Mouse (Mus musculus) gastrocnemius, postnatal 25 days (tissue): Measurements from ENCODE around the gene Dtx3l. TPM values are rescaled to one million over a fixed set of nuclear protein-coding genes. Genes with fewer than 3 reads are reported as not detected.
"Not testable (repeated sequence)": the region's sequence is repeated elsewhere in the genome, so short reads cannot be mapped to it uniquely, and the experiment has no call there.

Source experiments
- DNase-seq: peaks from one replicate; pipeline ENCODE4 v3.0.0; 2022
- long read RNA-seq, 2 experiments: library from polyadenylated mRNA; stranded (forward); transcript quantifications; one replicate each; pipeline ENCODE4 v2.0.0; 2021
- total RNA-seq, 2 experiments: library from RNA; stranded (reverse); gene quantifications; 1 replicate in 1 of 2; 2 replicates in 1 of 2; pipeline ENCODE4 v1.2.3; 2021

Gene Dtx3l
- total RNA-seq: 1 to 10 TPM; 3.2 to 4.2 TPM
- long read RNA-seq, experiment 1: 0 reads
- long read RNA-seq, experiment 2, full-length matches to known transcripts: 2 of 2 reads
- long read RNA-seq, experiment 2, partial matches to known transcripts: 0 of 2 reads
- long read RNA-seq, experiment 2, other reads (novel, unspliced or antisense): 0 of 2 reads

DNA sequence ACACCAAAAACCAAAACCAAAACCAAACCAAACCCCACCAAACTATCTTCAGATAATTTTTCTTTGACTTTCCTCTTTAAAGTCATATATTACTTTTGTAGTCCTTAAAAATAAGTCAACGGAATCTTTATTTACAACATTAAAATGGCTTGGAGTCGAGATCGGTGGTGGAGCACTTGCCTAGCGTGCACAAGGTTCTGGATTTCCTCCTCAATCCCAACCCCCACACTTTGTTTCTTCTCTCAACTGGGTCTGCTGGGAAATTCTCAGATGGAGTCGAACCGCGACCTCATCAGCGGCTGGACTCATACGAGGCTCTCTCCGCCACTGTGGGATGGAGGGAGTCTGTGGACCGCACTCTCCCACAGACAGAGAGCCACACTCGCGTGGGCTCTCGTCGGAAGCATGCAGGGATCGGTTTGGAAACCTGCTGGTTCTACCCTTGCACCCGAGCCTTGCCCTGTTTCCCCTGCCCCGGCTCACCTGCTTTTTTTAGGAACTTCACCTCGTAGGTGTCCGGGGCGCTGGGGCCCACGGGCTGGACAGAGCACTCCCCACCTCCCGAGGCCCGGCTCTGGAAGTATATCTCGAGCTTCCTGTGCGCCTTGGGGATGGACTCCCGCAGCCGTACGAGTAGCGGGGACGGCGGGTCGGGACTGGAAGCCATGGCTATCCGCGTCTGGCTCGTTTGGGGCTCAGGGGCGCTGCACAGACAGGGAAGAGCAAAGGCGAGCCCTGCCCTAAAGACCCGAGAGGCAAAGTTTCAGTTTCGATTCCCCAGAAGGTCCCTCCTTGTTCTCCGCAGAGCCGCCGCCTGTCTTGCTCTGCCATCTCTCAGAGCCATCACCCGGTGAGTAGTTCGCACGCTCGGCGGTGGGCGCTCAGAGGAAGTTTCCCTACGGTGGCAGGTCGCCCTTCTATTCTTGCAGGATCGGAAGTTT, at the start of gene Dtx3l, which contains the start of gene Parp9:
Dtx3l (minus strand) TSS at position 941 of the 941 bp plus-strand sequence.
Parp9 (plus strand) TSS at position 260 of the 941 bp plus-strand sequence.
- DNase-seq: peak; percentile 53

DNA sequence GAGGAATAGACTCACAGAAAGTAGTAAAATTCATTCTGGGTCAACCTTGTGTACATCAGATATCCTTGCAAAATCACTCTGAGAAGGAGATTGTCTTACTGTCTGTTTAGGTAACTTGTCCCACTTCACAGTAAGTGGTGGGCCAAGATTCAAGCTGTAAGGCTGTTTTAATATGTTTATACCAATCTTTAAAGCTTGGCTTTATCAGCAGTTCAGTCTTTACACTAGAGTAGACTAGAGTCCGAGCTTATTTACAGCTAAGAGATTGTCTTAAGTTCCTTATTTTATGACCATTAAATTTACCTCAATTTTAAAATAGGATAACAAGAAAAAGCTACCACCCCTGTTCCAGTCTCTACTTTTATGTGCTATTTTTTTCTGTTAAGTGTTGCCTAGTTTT, 49.0 kb upstream of the Dtx3l start:
- DNase-seq: no peak

DNA sequence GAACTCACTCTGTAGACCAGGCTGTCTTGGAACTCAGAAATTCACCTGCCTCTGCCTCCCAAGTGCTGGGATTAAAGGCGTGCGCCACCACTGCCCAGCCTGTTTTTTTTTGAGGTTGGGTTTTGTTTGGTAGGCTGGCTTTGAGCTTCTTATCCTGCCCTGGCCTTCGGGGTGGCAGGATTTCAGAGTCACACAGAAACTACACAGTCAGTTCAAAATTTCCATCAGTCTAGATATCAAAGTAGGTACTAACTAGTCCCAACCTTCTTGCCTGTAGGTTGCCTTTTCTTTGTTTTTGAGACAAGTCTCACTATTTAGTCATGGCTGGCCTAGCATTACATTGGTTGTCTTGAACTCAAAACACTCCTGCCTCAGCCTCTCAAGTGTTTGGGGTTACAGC, 45.5 kb upstream of the Dtx3l start:
- no peak for DNase-seq

DNA sequence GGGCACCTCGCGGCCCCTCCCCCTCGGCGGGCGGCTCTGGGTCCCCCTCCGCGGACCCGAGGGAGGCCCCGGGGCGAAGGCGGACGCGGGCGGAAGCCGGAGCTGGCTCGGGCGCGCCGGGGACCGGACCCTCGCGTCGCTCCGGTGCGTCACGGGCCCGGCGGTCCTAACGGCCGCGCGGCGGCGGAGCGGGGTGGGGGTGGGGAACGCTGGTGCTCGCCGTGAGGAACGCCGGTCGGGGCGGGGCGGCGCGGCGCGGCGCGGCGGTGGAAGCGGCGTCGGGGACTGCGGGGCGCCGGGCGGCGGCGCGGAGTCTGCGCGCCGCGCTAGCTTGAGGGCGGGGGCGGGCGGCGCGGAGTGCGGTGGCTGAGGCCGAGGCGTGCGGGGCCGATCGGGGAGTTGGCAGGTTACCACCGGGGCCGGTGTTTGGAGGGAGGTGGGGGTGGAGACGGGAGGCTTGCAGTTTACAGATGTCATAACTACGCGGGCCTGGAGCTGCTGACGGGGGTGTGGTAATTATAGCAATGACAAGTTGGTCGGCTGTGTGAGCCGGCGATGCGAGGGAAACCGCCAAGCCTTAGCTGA, 44.7 kb upstream of the Dtx3l start:
- peak; percentile 67 for DNase-seq

GRCm38 (mm10) chr16:35982902-35983516, 44.1 kb upstream of the Dtx3l start:
- DNase-seq: peak; percentile 93

- no peak for DNase-seq
Measured at GRCm38 (mm10) chr16:35982506-35982901, 43.6 kb upstream of the Dtx3l start.

GRCm38 (mm10) chr16:35981363-35981821, 42.4 kb upstream of the Dtx3l start:
- DNase-seq: peak; percentile 97

GRCm38 (mm10) chr16:35978450-35978849, 39.5 kb upstream of the Dtx3l start, which contains the start of gene Kpna1:
Gene Kpna1, plus strand, starts transcription at chr16:35978750.
- not testable (repeated sequence) for DNase-seq

DNA sequence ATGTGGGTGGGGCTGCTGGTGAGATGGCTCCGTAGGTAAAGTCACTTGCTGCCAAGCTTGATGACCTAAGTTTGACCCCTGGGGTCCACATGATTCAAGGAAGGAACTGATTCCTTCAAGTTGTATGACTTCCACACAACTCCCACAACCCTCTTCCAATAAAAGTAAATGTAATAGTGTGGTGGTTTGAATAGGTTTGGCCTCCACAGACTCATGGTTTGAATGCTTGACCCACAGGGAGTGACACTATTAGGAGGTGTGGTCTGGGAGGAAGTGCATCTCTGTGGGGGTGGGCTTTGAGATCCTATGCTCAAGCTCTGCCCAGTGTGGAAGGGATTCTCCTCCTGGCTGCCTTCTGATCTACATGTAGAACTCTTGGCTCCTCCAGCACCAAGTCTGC, 35.1 kb upstream of the Dtx3l start:
- no peak for DNase-seq

- no peak for DNase-seq
Measured at GRCm38 (mm10) chr16:35968149-35968548, 29.2 kb upstream of the Dtx3l start.

DNA sequence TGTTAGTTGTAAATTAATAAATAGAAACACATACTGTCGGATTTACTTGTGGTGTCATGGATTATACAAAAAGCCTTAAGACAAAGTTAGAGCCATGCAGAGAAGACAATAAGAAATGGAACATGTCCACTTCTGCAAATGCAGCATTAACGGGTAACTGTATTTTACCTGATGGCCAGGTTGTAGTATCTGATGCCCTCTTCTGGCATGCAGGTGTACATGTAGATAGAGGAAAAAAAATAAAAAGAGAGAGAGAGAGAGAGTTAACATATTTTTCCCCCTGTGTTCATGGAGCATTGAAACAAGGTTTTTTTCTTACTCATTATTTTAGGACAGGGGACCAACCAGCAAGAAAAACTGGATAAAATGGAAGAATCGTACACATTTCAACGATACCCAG, 28.4 kb upstream of the Dtx3l start:
- DNase-seq: no peak

- no peak for DNase-seq
Measured at GRCm38 (mm10) chr16:35966411-35967115, 27.6 kb upstream of the Dtx3l start.

DNA sequence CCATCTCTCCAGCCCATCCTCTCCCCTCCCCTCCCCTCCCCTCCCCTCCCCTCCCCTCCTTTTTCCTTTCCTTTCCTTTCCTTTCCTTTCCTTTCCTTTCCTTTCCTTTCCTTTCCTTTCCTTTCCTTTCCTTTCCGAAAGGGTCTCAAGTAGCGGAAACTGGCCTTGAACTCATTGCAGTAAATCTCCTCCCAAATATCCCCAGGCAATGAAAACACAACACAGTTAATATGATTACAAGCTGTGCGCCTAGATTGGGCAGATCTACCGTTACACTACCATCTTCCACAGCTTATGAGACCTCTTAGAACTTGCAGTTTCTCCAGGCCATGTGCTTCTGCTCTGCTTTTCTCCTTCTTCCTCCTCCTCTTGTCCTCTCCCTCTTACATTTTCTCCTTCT, 27.0 kb upstream of the Dtx3l start:
- not testable (repeated sequence) for DNase-seq

DNA sequence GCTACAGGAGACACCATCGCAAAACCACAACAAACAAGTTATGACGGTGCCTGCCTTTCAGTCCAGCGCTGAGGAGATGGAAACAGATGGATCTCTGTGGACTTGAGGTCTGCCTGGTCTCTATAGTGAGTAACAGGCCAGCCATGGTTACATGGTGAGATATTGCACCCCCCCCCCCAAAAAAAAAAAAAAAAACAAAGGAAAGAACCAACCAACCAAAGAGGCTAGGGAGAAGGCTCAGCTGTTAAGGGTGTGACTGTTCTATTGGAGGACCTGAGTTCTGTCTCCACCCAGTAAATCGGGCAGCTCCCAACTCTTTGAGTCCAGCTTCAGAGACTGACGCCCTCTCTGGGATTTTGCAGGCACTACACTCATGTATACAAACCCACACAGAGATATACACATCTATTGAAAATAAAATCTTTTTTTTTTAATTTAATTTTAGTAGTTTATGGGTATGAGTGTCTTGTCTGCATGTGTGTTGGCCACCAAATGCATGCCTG, 13.7 kb upstream of the Dtx3l start:
- DNase-seq: no peak

GRCm38 (mm10) chr16:35951216-35951615, 12.3 kb upstream of the Dtx3l start:
- DNase-seq: no peak

GRCm38 (mm10) chr16:35949264-35949663, 10.3 kb upstream of the Dtx3l start:
- DNase-seq: peak; percentile 16

DNA sequence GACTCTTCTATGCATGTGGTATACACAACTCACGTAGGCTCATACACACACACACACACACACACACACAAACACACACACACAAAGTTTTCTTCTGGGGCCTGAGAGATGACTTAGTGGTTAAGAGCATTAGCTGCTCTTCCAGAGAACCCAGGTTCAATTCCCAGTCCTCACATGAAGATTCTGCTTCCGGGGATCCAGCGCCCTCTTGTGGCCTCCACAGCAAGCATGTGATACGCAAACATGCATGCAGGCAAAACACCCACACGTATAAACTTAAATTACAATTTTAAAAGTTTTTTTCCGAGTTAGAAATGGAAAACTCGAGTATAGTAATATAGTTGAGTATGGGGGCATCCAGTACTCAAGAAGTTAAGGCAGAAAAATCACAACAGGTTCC, 2.4 kb upstream of the Dtx3l start:
- DNase-seq: no peak

GRCm38 (mm10) chr16:35939690-35940089, 739 bp upstream of the Dtx3l start:
- peak; percentile 80 for DNase-seq

- no peak for DNase-seq
Measured at GRCm38 (mm10) chr16:35939261-35939660, 310 bp upstream of the Dtx3l start.

DNA sequence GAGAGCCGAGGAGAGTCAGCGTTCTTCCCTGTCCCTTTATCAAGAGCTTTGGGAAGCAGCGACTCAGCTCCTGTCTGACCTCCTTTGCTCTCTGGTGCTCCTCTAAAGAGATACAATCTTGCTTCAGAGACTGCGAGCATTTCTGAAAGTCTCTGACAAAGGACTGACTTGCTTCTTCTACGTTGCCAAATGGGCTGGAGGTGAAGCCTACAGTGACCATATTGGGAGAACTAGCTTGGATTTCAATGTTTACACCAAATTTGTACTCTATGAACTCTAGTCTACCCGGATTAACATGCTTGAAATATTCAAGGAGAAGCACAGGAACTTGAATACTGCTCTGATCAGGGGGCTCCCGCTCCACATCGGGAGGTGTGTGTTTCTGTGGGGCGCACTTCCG, 5.8 kb downstream of the Dtx3l start:
- no peak for DNase-seq
